Mouse (Mus musculus): Measurements from ENCODE around the gene Baiap2l2. TPM values are rescaled to one million over a fixed set of nuclear protein-coding genes. Genes with fewer than 3 reads are reported as not detected.
A peak's percentile ranks its signal among the peaks of the same experiment; 100 is the strongest.

Gene Baiap2l2
- polyA plus RNA-seq, 1 experiment = 2.1 TPM

GRCm38 (mm10) chr15:79208758-79209439, 76.4 kb downstream of the Baiap2l2 start:
- peak; percentile 32; the same call in 1 of the 2 replicates for TF ChIP-seq POLR2A (IDR thresholded peaks at IDR 0.05; ENCODE audit: borderline replicate concordance, extremely low read depth, low read depth, low read length)
- TF ChIP-seq CTCF (IDR thresholded peaks at IDR 0.05; ENCODE audit: insufficient read depth, low read length) = no peak
- DNase-seq = peak; percentile 27
- 57% methylated on average over 27 of the region's 27 CpGs for WGBS
- Histone ChIP-seq H3K4me3 (replicated peaks; ENCODE audit: extremely low read depth, low read depth, low read length) (no peak overlapping the region), H3K4me1 (ENCODE audit: control insufficient read depth, insufficient read depth, low read length) (no peaks in the 10 kb centered on the region)

DNA sequence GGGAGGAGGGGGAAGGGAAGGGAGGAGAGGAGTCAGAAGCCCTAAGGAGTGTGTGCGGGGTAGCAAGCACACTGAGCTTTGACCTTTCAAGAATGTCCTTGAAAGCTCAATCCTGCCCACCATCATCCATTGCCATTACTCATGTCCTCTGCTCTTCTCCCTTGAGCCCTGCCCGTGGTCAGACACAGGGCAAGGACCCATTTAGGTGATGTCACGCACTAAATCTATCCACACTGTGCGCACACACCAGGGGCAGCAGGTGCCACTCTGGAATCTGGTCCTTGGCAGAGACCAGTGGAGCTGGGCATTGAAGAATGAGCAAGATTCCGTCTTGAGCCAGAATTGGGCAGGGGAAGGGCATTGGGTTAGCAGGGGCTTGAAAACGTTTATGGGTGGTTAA, 77.1 kb downstream of the Baiap2l2 start:
- no peak for TF ChIP-seq POLR2A (IDR thresholded peaks at IDR 0.05; ENCODE audit: borderline replicate concordance, extremely low read depth, low read depth, low read length)
- no peak for TF ChIP-seq CTCF (IDR thresholded peaks at IDR 0.05; ENCODE audit: insufficient read depth, low read length)
- WGBS = 74% methylated on average over 6 of the region's 6 CpGs
- DNase-seq = no peak
- Histone ChIP-seq H3K4me1 (ENCODE audit: control insufficient read depth, insufficient read depth, low read length) (no peaks in the 10 kb centered on the region), H3K4me3 (replicated peaks; ENCODE audit: extremely low read depth, low read depth, low read length) (no peak overlapping the region)

Other genes with a start within 250 kb of the Baiap2l2 start
- 1.3 and 1.8 TPM in 2 replicates for gene Galr3, start 243.7 kb downstream of the Baiap2l2 start, polyA plus RNA-seq (2012; rRNA removed)
- gene Ankrd54, start 222.6 kb downstream of the Baiap2l2 start, polyA plus RNA-seq (2012; rRNA removed) = 60.7 and 67.3 TPM in 2 replicates
- 81.2 and 105 TPM in 2 replicates for gene Eif3l, start 210.4 kb downstream of the Baiap2l2 start, polyA plus RNA-seq (2012; rRNA removed)
- 31.9 and 36.1 TPM in 2 replicates for gene Micall1, start 176.6 kb downstream of the Baiap2l2 start, polyA plus RNA-seq (2012; rRNA removed)
- gene Polr2f, start 144.5 kb downstream of the Baiap2l2 start, polyA plus RNA-seq (2012; rRNA removed) = 35.2 and 38.9 TPM in 2 replicates
- gene 1700088E04Rik, start 144.3 kb downstream of the Baiap2l2 start, polyA plus RNA-seq (2012; rRNA removed) = 20.1 and 20.8 TPM in 2 replicates
- 1.4 and 3.6 TPM in 2 replicates for gene Sox10, start 120.3 kb downstream of the Baiap2l2 start, polyA plus RNA-seq (2012; rRNA removed)
- 21.2 and 25.9 TPM in 2 replicates for gene Pick1, start 56.4 kb downstream of the Baiap2l2 start, polyA plus RNA-seq (2012; rRNA removed)
- 0.11 and 0.22 TPM in 2 replicates for gene Gm49486, start 56.1 kb downstream of the Baiap2l2 start, polyA plus RNA-seq (2012; rRNA removed)
- 0.37 and 0.52 TPM in 2 replicates for gene Slc16a8, start 30.8 kb downstream of the Baiap2l2 start, polyA plus RNA-seq (2012; rRNA removed)
- gene Pla2g6, start 42.9 kb upstream of the Baiap2l2 start, polyA plus RNA-seq (2012; rRNA removed) = 25.9 and 26.1 TPM in 2 replicates
- gene Maff, start 61.1 kb upstream of the Baiap2l2 start, polyA plus RNA-seq (2012; rRNA removed) = 12.1 and 21.0 TPM in 2 replicates
- 269 and 331 TPM in 2 replicates for gene Tmem184b, start 118.0 kb upstream of the Baiap2l2 start, polyA plus RNA-seq (2012; rRNA removed)
- gene Csnk1e, start 170.0 kb upstream of the Baiap2l2 start, polyA plus RNA-seq (2012; rRNA removed) = 90.8 and 109 TPM in 2 replicates
- gene Kcnj4, start 219.7 kb upstream of the Baiap2l2 start, polyA plus RNA-seq (2012; rRNA removed) = not detected in 2 replicates
- gene Kdelr3, start 230.9 kb upstream of the Baiap2l2 start, polyA plus RNA-seq (2012; rRNA removed) = 16.9 and 19.4 TPM in 2 replicates